Mouse (Mus musculus): ENCODE measurements around the gene Tmem266.

The Tmem266 gene

GRCm38 (mm10) chr9:55452906-55453305, 126.2 kb downstream of the Tmem266 start:
- DNase-seq (ENCODE audit: low spot score in 2 of 2) = no peak

- no peak for DNase-seq (ENCODE audit: low spot score in 2 of 2)
Observed at GRCm38 (mm10) chr9:55453366-55453765, 126.7 kb downstream of the Tmem266 start.

GRCm38 (mm10) chr9:55468397-55468796, 141.7 kb downstream of the Tmem266 start:
- no peak for DNase-seq (ENCODE audit: low spot score in 2 of 2)

- no peak for DNase-seq (ENCODE audit: low spot score in 2 of 2)
Observed at GRCm38 (mm10) chr9:55476084-55476483, 149.4 kb downstream of the Tmem266 start.

- no peak for DNase-seq (ENCODE audit: low spot score in 2 of 2)
Observed at GRCm38 (mm10) chr9:55478699-55479098, 152.0 kb downstream of the Tmem266 start.

GRCm38 (mm10) chr9:55482116-55482515, 155.4 kb downstream of the Tmem266 start:
- no peak for DNase-seq (ENCODE audit: low spot score in 2 of 2)

Measured in right cerebral cortex, adult 2 months (tissue).